Mouse (Mus musculus) small intestine, adult 2 months (tissue): ENCODE measurements around the gene Foxg1.

Experiments
- CTCF ChIP-seq: fragments of 200-500 bp; IDR thresholded peaks from 2 replicates; pipeline ENCODE4 v1.5.1; 2012; ENCODE audit warnings: low read depth, mild to moderate bottlenecking, control low read depth, inconsistent platforms, low read length, moderate library complexity, mixed read lengths; ENCODE audit not compliant: insufficient replicate concordance, insufficient read length; ENCODE audit errors: extremely low read depth
- POLR2A ChIP-seq: fragments of 200-500 bp; IDR thresholded peaks from 2 replicates; pipeline ENCODE4 v1.6.1; 2012; ENCODE audit warnings: low read depth, mild to moderate bottlenecking, control low read depth, inconsistent platforms, low read length, moderate library complexity

GRCm38 (mm10) chr12:49400853-49401118 lies 18.3 kb downstream of the Foxg1 start:
- TF ChIP-seq POLR2A (no peak), CTCF (no peak)
